Mouse (Mus musculus): ENCODE data around the gene Stat5a.

The Stat5a gene

GRCm38 (mm10) chr11:100904580-100905351 is 45.6 kb downstream of the Stat5a start:
- DNase-seq, result no peak

GRCm38 (mm10) chr11:100905929-100906328 is 46.8 kb downstream of the Stat5a start:
- no peak for DNase-seq

GRCm38 (mm10) chr11:100906885-100907284 is 47.7 kb downstream of the Stat5a start:
- no peak for DNase-seq

GRCm38 (mm10) chr11:100908112-100908511 is 49.0 kb downstream of the Stat5a start:
- no peak for DNase-seq

GRCm38 (mm10) chr11:100908567-100908966 is 49.4 kb downstream of the Stat5a start:
- no peak for DNase-seq

GRCm38 (mm10) chr11:100912401-100913155 is 53.4 kb downstream of the Stat5a start:
- no peak for DNase-seq

- no peak for DNase-seq
Measured at GRCm38 (mm10) chr11:100914415-100914814, 55.3 kb downstream of the Stat5a start.

GRCm38 (mm10) chr11:100915063-100915462 is 55.9 kb downstream of the Stat5a start:
- no peak for DNase-seq

GRCm38 (mm10) chr11:100916432-100916971 is 57.4 kb downstream of the Stat5a start:
- DNase-seq, result no peak

- DNase-seq, result no peak
Measured at GRCm38 (mm10) chr11:100918007-100918406, 58.9 kb downstream of the Stat5a start.

GRCm38 (mm10) chr11:100920887-100921624 is 61.9 kb downstream of the Stat5a start:
- DNase-seq, result no peak

- DNase-seq, result no peak
Measured at GRCm38 (mm10) chr11:100924386-100924919, 65.3 kb downstream of the Stat5a start.

- DNase-seq, result no peak
Measured at GRCm38 (mm10) chr11:100927386-100927785, 68.2 kb downstream of the Stat5a start.

- DNase-seq, result no peak
Measured at GRCm38 (mm10) chr11:100930611-100931010, 71.5 kb downstream of the Stat5a start.

- DNase-seq, result no peak
Measured at GRCm38 (mm10) chr11:100931254-100931921, 72.2 kb downstream of the Stat5a start.
